Mouse (Mus musculus): ENCODE measurements around the gene Grip1. TPM values are rescaled to one million over a fixed set of nuclear protein-coding genes. Genes with fewer than 3 reads are reported as not detected.

Grip1 gene
- polyA plus RNA-seq, 1 experiment from 2014 or later: 0.86 TPM

- H3K4me2 ChIP-seq (ENCODE audit: low read depth, low read length): no peak overlapping the region
- WGBS (ENCODE audit: insufficient replicate concordance): 79% methylated on average over 7 of the region's 7 CpGs
- H3K4me3 ChIP-seq (ENCODE audit: low read depth, low read length): no peak overlapping the region
- no peak overlapping the region for H3K9ac ChIP-seq (replicated peaks)
- no peaks in the 10 kb centered on the region for H3K9me3 ChIP-seq (ENCODE audit: low read length)
- H3K36me3 ChIP-seq (replicated peaks; ENCODE audit: insufficient read depth, low read length): no peaks in the 10 kb centered on the region
- no peaks in the 10 kb centered on the region for H3K27me3 ChIP-seq (ENCODE audit: insufficient read depth, low read length)
- no peak for ATAC-seq
- H3K27ac ChIP-seq (ENCODE audit: low read depth): no peak overlapping the region
- DNase-seq: no peak
- TF ChIP-seq EP300 (IDR thresholded peaks at IDR 0.05; ENCODE audit: low read depth) (no peak), CTCF (IDR thresholded peaks at IDR 0.05; ENCODE audit: low read depth) (no peak)
- no peaks in the 10 kb centered on the region for H3K4me1 ChIP-seq (ENCODE audit: insufficient read depth)
Measured at GRCm38 (mm10) chr10:119556346-119556745, 102.7 kb downstream of the Grip1 start.

- no peak for TF ChIP-seq CTCF (IDR thresholded peaks at IDR 0.05; ENCODE audit: low read depth)
- no peak for TF ChIP-seq EP300 (IDR thresholded peaks at IDR 0.05; ENCODE audit: low read depth)
- DNase-seq (no peak), ATAC-seq (no peak)
- Histone ChIP-seq H3K9ac (replicated peaks) (no peak overlapping the region), H3K4me2 (ENCODE audit: low read depth, low read length) (no peak overlapping the region), H3K27me3 (ENCODE audit: insufficient read depth, low read length) (no peaks in the 10 kb centered on the region), H3K36me3 (replicated peaks; ENCODE audit: insufficient read depth, low read length) (no peaks in the 10 kb centered on the region), H3K4me1 (ENCODE audit: insufficient read depth) (no peaks in the 10 kb centered on the region), H3K27ac (ENCODE audit: low read depth) (no peak overlapping the region), H3K9me3 (ENCODE audit: low read length) (no peaks in the 10 kb centered on the region), H3K4me3 (ENCODE audit: low read depth, low read length) (no peak overlapping the region)
- 83% methylated on average over 7 of the region's 7 CpGs for WGBS (ENCODE audit: insufficient replicate concordance)
Measured at GRCm38 (mm10) chr10:119558432-119558831, 104.8 kb downstream of the Grip1 start.

DNA sequence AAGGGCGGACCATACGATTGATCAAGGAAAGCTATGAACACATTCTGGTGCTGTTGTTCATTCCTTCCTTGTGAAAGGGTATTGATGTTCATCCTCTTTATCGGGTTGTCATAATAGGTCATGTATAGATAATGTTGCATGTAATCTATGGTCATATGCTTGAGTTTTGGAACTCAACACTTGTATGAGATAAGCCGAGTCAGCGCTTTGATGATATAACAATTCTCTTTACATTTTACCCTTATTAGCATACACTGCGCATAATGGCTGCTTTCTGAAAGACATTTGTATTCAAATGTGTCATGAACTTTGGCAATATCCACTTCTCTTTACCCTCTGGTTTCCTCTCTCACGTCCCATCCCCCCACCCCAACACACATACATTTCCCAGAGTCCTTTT lies 111.2 kb downstream of the Grip1 start:
- TF ChIP-seq EP300 (IDR thresholded peaks at IDR 0.05; ENCODE audit: low read depth) (no peak), CTCF (IDR thresholded peaks at IDR 0.05; ENCODE audit: low read depth) (no peak)
- no peaks in the 10 kb centered on the region for H3K4me1 ChIP-seq (ENCODE audit: insufficient read depth)
- no peaks in the 10 kb centered on the region for H3K27me3 ChIP-seq (ENCODE audit: insufficient read depth, low read length)
- H3K9me3 ChIP-seq (ENCODE audit: low read length): no peaks in the 10 kb centered on the region
- WGBS (ENCODE audit: insufficient replicate concordance): 88% methylated on average over 7 of the region's 7 CpGs
- no peaks in the 10 kb centered on the region for H3K36me3 ChIP-seq (replicated peaks; ENCODE audit: insufficient read depth, low read length)
- no peak overlapping the region for H3K4me2 ChIP-seq (ENCODE audit: low read depth, low read length)
- DNase-seq: no peak
- no peak overlapping the region for H3K9ac ChIP-seq (replicated peaks)
- no peak for ATAC-seq
- no peak overlapping the region for H3K27ac ChIP-seq (ENCODE audit: low read depth)
- H3K4me3 ChIP-seq (ENCODE audit: low read depth, low read length): no peak overlapping the region

- no peak overlapping the region for H3K4me2 ChIP-seq (ENCODE audit: low read depth, low read length)
- no peaks in the 10 kb centered on the region for H3K27me3 ChIP-seq (ENCODE audit: insufficient read depth, low read length)
- TF ChIP-seq EP300 (IDR thresholded peaks at IDR 0.05; ENCODE audit: low read depth) (no peak), CTCF (IDR thresholded peaks at IDR 0.05; ENCODE audit: low read depth) (no peak)
- H3K36me3 ChIP-seq (replicated peaks; ENCODE audit: insufficient read depth, low read length): no peaks in the 10 kb centered on the region
- no peak for DNase-seq
- H3K9me3 ChIP-seq (ENCODE audit: low read length): no peaks in the 10 kb centered on the region
- H3K27ac ChIP-seq (ENCODE audit: low read depth): no peak overlapping the region
- WGBS (ENCODE audit: insufficient replicate concordance): 56% methylated on average over 9 of the region's 9 CpGs
- no peak overlapping the region for H3K4me3 ChIP-seq (ENCODE audit: low read depth, low read length)
- no peaks in the 10 kb centered on the region for H3K4me1 ChIP-seq (ENCODE audit: insufficient read depth)
- ATAC-seq: no peak
- H3K9ac ChIP-seq (replicated peaks): no peak overlapping the region
Measured at GRCm38 (mm10) chr10:119573134-119573533, 119.5 kb downstream of the Grip1 start.

- WGBS (ENCODE audit: insufficient replicate concordance): 71% methylated on average over 1 of the region's 1 CpGs
- TF ChIP-seq CTCF (IDR thresholded peaks at IDR 0.05; ENCODE audit: low read depth): no peak
- no peak for TF ChIP-seq EP300 (IDR thresholded peaks at IDR 0.05; ENCODE audit: low read depth)
Measured at GRCm38 (mm10) chr10:119575780-119576179, 122.2 kb downstream of the Grip1 start.

DNA sequence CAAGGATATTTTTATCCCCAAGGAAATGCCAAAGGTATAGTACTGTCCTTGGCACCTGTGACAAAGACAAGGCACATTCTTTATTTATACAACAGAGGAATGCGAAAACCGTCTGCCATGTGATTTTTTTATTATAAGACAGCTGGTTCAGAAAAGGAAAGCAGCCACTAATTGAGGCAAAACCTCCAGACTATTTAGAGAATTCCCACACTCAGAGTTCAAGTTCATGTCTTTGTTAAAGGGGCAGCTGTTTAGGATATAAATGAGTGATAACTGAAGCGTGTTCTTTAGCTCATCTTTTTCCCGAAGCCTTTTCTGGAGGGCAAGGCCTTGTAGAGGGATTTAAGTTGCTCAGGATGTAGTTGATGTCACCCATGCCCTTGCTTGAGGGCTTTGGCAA lies 126.4 kb downstream of the Grip1 start:
- DNase-seq (no peak), ATAC-seq (no peak)
- no peak for TF ChIP-seq EP300 (IDR thresholded peaks at IDR 0.05; ENCODE audit: low read depth)
- TF ChIP-seq CTCF (IDR thresholded peaks at IDR 0.05; ENCODE audit: low read depth): no peak
- Histone ChIP-seq H3K4me1 (ENCODE audit: insufficient read depth) (no peaks in the 10 kb centered on the region), H3K27me3 (ENCODE audit: insufficient read depth, low read length) (no peaks in the 10 kb centered on the region), H3K4me3 (ENCODE audit: low read depth, low read length) (no peak overlapping the region), H3K9ac (replicated peaks) (no peak overlapping the region), H3K27ac (ENCODE audit: low read depth) (no peak overlapping the region), H3K9me3 (ENCODE audit: low read length) (no peaks in the 10 kb centered on the region), H3K36me3 (replicated peaks; ENCODE audit: insufficient read depth, low read length) (no peaks in the 10 kb centered on the region), H3K4me2 (ENCODE audit: low read depth, low read length) (no peak overlapping the region)
- 79% methylated on average over 4 of the region's 4 CpGs for WGBS (ENCODE audit: insufficient replicate concordance)

More at GRCm38 (mm10) chr10:119575780-119576179, 122.2 kb downstream of the Grip1 start:
- Histone ChIP-seq H3K4me2 (ENCODE audit: low read depth, low read length) (no peak overlapping the region), H3K36me3 (replicated peaks; ENCODE audit: insufficient read depth, low read length) (no peaks in the 10 kb centered on the region), H3K4me3 (ENCODE audit: low read depth, low read length) (no peak overlapping the region), H3K9me3 (ENCODE audit: low read length) (no peaks in the 10 kb centered on the region), H3K27me3 (ENCODE audit: insufficient read depth, low read length) (no peaks in the 10 kb centered on the region), H3K27ac (ENCODE audit: low read depth) (no peak overlapping the region), H3K9ac (replicated peaks) (no peak overlapping the region), H3K4me1 (ENCODE audit: insufficient read depth) (no peaks in the 10 kb centered on the region)
- DNase-seq: no peak
- ATAC-seq: no peak

DNA sequence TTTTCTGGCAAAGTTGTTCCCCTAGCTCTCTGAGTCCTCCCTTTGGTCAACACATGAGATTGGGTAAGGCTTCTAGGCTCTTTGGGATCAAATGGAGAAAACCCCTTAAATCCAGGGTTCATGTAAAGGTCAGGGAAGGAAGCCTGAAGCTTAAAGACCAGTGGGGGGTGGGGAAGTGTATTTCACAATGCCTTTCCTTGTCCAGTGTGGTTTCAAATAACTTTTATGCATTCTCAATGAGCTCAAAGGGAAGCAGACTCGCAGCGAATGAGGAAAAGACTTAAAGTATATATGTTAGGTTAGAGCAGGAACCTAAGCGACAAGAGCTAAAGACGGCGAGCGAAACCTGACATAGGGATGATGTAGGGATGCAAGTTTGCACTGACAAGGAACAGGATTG lies 131.0 kb downstream of the Grip1 start:
- no peaks in the 10 kb centered on the region for H3K27me3 ChIP-seq (ENCODE audit: insufficient read depth, low read length)
- H3K36me3 ChIP-seq (replicated peaks; ENCODE audit: insufficient read depth, low read length): no peaks in the 10 kb centered on the region
- 72% methylated on average over 6 of the region's 6 CpGs for WGBS (ENCODE audit: insufficient replicate concordance)
- no peak overlapping the region for H3K4me3 ChIP-seq (ENCODE audit: low read depth, low read length)
- no peaks in the 10 kb centered on the region for H3K9me3 ChIP-seq (ENCODE audit: low read length)
- ATAC-seq (no peak), DNase-seq (no peak)
- H3K9ac ChIP-seq (replicated peaks): no peak overlapping the region
- H3K27ac ChIP-seq (ENCODE audit: low read depth): no peak overlapping the region
- TF ChIP-seq EP300 (IDR thresholded peaks at IDR 0.05; ENCODE audit: low read depth) (no peak), CTCF (IDR thresholded peaks at IDR 0.05; ENCODE audit: low read depth) (no peak)
- no peak overlapping the region for H3K4me2 ChIP-seq (ENCODE audit: low read depth, low read length)
- H3K4me1 ChIP-seq (ENCODE audit: insufficient read depth): no peaks in the 10 kb centered on the region

Data from liver, postnatal 0 days (tissue).